Mouse (Mus musculus) liver, embryonic 16.5 days (tissue): Measurements from ENCODE around the gene Dock4. TPM values are rescaled to one million over a fixed set of nuclear protein-coding genes. Genes with fewer than 3 reads are reported as not detected.

Experiments used
- ATAC-seq: fragments of 200-750 bp; cut with Nextera tagmentation; 2 replicates; pipeline ENCODE4 v1.8.0; 2017; ENCODE audit warnings: low read depth, mild to moderate bottlenecking, moderate number of reproducible peaks, moderate library complexity
- H3K27ac ChIP-seq: fragments of 300-500 bp; sonication (generic); 2 replicates; pipeline ENCODE4 v1.5.1; 2014; ENCODE audit warnings: mild to moderate bottlenecking, low read length
- H3K27me3 ChIP-seq: fragments of 300-500 bp; sonication (generic); 2 replicates; pipeline ENCODE4 v1.6.1; 2014; ENCODE audit warnings: low read depth, low read length, mixed read lengths; ENCODE audit not compliant: control insufficient read depth, insufficient read depth
- H3K36me3 ChIP-seq: fragments of 300-500 bp; sonication (generic); 2 replicates; pipeline ENCODE4 v1.6.1; 2014; ENCODE audit warnings: mild to moderate bottlenecking; ENCODE audit not compliant: control insufficient read depth, insufficient read depth
- H3K4me1 ChIP-seq: fragments of 300-500 bp; sonication (generic); 2 replicates; pipeline ENCODE4 v1.6.1; 2014; ENCODE audit warnings: low read depth, low read length, mixed read lengths; ENCODE audit not compliant: control insufficient read depth
- H3K4me2 ChIP-seq: fragments of 300-500 bp; sonication (generic); 2 replicates; pipeline ENCODE4 v1.6.1; 2014; ENCODE audit warnings: low read depth, low read length, mixed read lengths
- H3K4me3 ChIP-seq: fragments of 300-500 bp; sonication (generic); 2 replicates; pipeline ENCODE4 v1.5.1; 2014; ENCODE audit warnings: low read depth, mild to moderate bottlenecking, low read length
- H3K9ac ChIP-seq: fragments of 300-500 bp; sonication (generic); 2 replicates; pipeline ENCODE4 v1.6.1; 2014; ENCODE audit warnings: low read depth, low read length
- H3K9me3 ChIP-seq: fragments of 300-500 bp; sonication (generic); replicated peaks from 2 replicates; pipeline ENCODE4 v1.6.1; 2016; ENCODE audit warnings: low read length; ENCODE audit not compliant: control insufficient read depth
- WGBS: fragments of 180-500 bp; shearing (Covaris S2); extraction: QIAGEN DNeasy Blood & Tissue Kit; methylation state at CpG from one replicate; pipeline ENCODE4 v1.1.7; 2014; ENCODE audit not compliant: insufficient replicate concordance; 5-methylcytosine and 5-hydroxymethylcytosine counted together
- polyA plus RNA-seq: library from polyadenylated mRNA; unstranded; fragments of >200 nt; fragmentation: Nextera tagmentation; extraction: Ambion mirVana; gene quantifications from 2 replicates; pipeline ENCODE4 v1.2.1, GENCODE M21; 2015

The Dock4 gene
- polyA plus RNA-seq, 1 experiment from 2014 or later: 1.2 TPM

DNA sequence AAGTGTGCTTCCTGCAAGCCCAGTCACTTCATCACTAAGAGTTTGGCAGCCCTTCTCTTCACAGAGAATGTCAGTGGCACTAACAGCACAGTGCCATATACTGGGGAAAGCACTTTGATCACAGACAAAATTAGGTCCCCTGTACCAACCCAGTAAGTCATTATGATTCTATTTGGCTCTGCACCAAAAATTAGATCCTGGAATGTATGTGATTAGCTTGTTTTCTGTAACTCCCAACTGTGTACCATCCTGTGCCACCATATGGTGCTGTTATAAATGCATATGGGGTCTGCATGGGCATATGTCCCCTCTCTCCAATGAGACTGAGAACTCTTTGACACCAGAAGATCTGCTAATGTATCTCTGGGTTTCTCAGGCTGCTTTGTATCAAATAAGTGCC is 382.3 kb downstream of the Dock4 start:
- Histone ChIP-seq H3K27me3 (no peaks in the 10 kb centered on the region), H3K4me1 (no peaks in the 10 kb centered on the region), H3K9ac (no peak overlapping the region), H3K4me2 (no peak overlapping the region), H3K9me3 (no peaks in the 10 kb centered on the region), H3K36me3 (no peaks in the 10 kb centered on the region), H3K4me3 (no peak overlapping the region), H3K27ac (no peak overlapping the region)
- no peak for ATAC-seq

DNA sequence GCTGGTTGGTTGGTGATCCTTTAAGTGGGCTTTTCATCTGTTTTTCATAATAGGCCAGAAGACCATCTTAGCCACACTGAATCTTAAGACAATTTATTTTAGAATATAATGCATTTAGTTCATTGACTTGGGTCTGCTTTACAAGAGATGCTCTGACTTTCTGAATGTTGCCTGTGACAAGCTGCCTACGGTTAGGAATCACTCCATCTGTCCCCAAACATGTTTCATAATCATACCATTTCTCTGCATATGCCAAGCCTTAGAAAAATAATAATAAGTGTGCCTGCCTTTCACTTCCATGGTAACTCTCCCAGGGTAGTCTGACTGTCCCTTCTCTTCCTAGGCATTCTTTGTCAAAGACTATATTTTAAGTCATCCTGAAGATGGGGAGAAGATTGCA is 383.5 kb downstream of the Dock4 start:
- no peak for ATAC-seq
- no peak overlapping the region for H3K4me2 ChIP-seq

DNA sequence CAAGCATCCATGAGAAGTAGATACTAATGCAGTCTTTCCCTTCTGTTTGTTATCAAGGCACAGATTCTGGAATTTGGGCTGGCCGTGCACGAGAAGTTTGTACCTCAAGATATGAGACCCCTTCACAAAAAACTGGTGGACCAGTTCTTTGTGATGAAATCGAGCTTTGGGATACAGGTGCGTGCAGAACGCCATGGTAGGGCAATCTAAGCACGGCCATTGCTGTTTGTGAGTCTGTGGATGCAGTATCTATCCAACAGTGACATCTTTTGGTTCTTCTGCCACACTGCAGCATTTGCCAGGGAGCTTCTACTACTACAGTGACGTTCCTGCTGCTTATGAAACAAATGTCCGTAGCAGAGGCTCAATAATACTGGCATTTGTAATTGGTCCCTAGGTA is 386.4 kb downstream of the Dock4 start:
- no peak overlapping the region for H3K27ac ChIP-seq
- 48% methylated on average over 8 of the region's 8 CpGs for WGBS
- H3K9ac ChIP-seq: no peak overlapping the region
- H3K27me3 ChIP-seq: no peaks in the 10 kb centered on the region
- H3K4me1 ChIP-seq: no peaks in the 10 kb centered on the region
- ATAC-seq: no peak
- no peak overlapping the region for H3K4me2 ChIP-seq
- H3K4me3 ChIP-seq: no peak overlapping the region
- H3K9me3 ChIP-seq: no peaks in the 10 kb centered on the region
- no peaks in the 10 kb centered on the region for H3K36me3 ChIP-seq

More for the DNA sequence above, 383.5 kb downstream of the Dock4 start:
- 63% methylated on average over 1 of the region's 1 CpGs for WGBS
- H3K9ac ChIP-seq: no peak overlapping the region
- no peaks in the 10 kb centered on the region for H3K9me3 ChIP-seq
- H3K36me3 ChIP-seq: no peaks in the 10 kb centered on the region
- H3K4me3 ChIP-seq: no peak overlapping the region
- no peaks in the 10 kb centered on the region for H3K4me1 ChIP-seq
- H3K27me3 ChIP-seq: no peaks in the 10 kb centered on the region
- no peak overlapping the region for H3K27ac ChIP-seq

DNA sequence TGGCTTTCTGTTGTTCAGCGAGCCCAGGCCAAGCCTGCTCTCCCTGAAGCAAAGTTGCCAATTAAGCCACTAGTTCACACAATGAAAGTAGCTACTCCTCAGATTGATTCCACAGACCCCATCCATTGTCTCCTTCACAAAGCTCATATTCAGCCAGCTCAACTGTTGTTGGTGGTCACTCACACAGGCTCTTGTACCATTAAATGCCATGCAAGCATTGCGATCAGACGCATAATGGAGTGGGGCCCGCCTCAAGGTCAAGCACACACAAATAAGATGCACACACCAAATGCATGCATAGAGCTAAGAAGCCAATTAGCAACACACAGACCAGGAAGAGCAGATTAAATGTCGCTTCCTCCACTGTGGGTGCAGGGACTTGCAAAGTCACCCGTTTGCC is 391.2 kb downstream of the Dock4 start:
- no peak overlapping the region for H3K27ac ChIP-seq
- H3K9ac ChIP-seq: no peak overlapping the region
- H3K9me3 ChIP-seq: no peaks in the 10 kb centered on the region
- no peaks in the 10 kb centered on the region for H3K36me3 ChIP-seq
- WGBS: 74% methylated on average over 6 of the region's 6 CpGs
- peaks cover 7% of the 10 kb centered on the region for H3K4me1 ChIP-seq
- no peaks in the 10 kb centered on the region for H3K27me3 ChIP-seq
- no peak overlapping the region for H3K4me2 ChIP-seq
- no peak overlapping the region for H3K4me3 ChIP-seq
- no peak for ATAC-seq

DNA sequence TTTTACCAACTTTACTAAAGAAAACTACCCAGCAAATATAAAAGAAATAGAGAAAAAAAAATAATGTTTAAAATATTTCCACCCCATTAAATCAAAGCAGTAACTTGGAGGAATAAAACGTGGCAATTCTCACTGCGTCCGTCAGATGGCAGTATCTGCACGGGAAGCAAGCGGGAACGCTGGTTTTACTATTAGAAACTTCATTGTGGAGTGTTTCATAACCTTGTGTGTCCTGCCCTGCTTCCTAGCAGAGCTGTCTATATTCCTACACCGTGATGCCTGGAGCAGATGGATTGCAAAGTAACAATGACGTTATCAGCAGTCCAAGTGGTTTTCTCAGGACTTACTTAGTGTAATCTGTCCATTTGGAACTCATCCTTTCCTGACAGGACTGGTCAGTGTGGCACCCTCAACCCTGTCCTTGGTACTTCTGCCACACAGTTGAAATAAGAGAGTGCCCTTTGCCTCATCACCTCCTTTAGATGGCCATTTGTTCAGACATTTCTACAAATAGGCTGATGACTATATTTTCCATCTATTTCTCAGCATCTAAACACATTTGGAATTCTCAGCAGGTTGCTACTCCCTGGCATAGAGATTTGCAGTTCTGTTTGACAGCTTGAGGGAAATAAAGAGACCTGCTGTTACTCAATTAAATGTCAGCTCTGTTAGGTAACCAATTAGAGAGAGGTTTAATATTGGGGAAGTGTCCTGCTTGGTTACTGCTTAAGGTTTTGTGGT is 392.0 kb downstream of the Dock4 start:
- Histone ChIP-seq H3K36me3 (no peaks in the 10 kb centered on the region), H3K9me3 (no peaks in the 10 kb centered on the region), H3K27ac (no peak overlapping the region), H3K4me3 (no peak overlapping the region), H3K9ac (no peak overlapping the region), H3K4me2 (no peak overlapping the region), H3K4me1 (peaks cover 15% of the 10 kb centered on the region), H3K27me3 (no peaks in the 10 kb centered on the region)
- ATAC-seq: 0 out of 2 replicates have a peak, but pooled peaks have one; percentile 23
- 3% methylated on average over 8 of the region's 8 CpGs for WGBS

DNA sequence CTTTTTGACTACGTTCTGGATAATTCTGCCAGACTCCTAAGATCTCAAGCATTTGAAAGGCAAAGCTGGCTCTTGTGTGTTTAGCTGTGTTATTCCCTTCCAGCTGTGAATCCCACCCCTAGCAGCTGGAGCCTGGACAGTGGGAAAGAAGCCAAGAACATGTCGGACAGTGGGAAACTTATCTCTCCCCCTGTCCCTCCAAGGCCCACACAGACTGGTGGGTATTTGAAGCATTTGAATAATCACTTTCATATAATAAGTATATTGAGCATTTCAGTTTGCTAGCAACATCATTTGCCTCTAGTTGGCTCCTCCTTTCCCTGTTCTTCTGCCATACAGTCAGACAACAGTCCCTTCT is 392.6 kb downstream of the Dock4 start:
- Histone ChIP-seq H3K27me3 (no peaks in the 10 kb centered on the region), H3K9me3 (no peaks in the 10 kb centered on the region), H3K4me1 (peaks cover 20% of the 10 kb centered on the region), H3K36me3 (no peaks in the 10 kb centered on the region), H3K4me2 (no peak overlapping the region), H3K9ac (no peak overlapping the region), H3K27ac (no peak overlapping the region), H3K4me3 (no peak overlapping the region)
- 74% methylated on average over 2 of the region's 2 CpGs for WGBS
- no peak for ATAC-seq

DNA sequence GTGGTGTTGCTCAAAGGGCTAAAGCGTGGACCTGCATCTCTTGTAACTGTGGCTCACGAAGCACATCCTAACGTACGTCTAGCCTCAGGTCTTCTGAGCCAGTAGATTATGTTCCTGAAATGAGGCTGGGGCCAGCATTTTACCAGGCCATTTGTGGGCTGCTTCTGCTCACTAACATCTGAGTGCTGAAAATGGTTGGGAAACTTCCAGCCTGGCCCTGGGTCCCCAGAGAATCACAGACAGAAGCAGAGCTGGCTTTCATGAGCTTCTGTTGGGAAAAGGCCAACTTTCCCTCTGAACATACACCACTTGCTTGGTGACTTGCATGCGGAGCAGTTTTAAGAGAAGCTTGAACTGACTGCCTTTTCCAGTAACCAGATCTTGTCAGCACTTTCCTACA is 393.2 kb downstream of the Dock4 start:
- H3K27ac ChIP-seq: no peak overlapping the region
- no peak for ATAC-seq
- no peaks in the 10 kb centered on the region for H3K9me3 ChIP-seq
- 73% methylated on average over 5 of the region's 5 CpGs for WGBS
- no peaks in the 10 kb centered on the region for H3K27me3 ChIP-seq
- peaks cover 26% of the 10 kb centered on the region for H3K4me1 ChIP-seq
- no peak overlapping the region for H3K4me3 ChIP-seq
- no peaks in the 10 kb centered on the region for H3K36me3 ChIP-seq
- H3K9ac ChIP-seq: no peak overlapping the region
- H3K4me2 ChIP-seq: no peak overlapping the region

DNA sequence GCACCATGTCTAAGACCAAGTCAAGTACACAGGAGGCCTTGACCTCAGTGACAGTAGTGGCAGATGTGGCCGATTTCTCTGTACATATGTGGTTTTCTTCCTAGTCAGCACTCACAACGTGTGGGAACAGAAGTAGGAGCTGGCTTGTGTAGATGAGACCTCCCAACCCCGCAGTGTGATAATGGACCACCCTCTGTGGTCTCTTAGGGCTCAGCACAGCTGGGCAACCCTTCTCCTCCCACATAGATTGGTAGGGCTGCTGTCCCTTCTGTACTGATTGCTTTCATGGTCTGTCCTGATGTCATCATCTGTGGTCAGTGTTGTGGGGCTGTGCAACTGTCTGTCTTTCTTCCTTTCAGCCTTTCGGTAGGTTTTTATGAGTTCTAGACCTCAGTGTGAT is 394.1 kb downstream of the Dock4 start:
- no peak for ATAC-seq
- no peaks in the 10 kb centered on the region for H3K36me3 ChIP-seq
- no peak overlapping the region for H3K9ac ChIP-seq
- no peak overlapping the region for H3K27ac ChIP-seq
- H3K4me3 ChIP-seq: no peak overlapping the region
- H3K9me3 ChIP-seq: no peaks in the 10 kb centered on the region
- WGBS: 47% methylated on average over 4 of the region's 4 CpGs
- H3K4me2 ChIP-seq: no peak overlapping the region
- H3K4me1 ChIP-seq: peaks cover 28% of the 10 kb centered on the region
- H3K27me3 ChIP-seq: 0 out of 2 replicates have a peak, but pooled peaks cover 3% of the 10 kb centered on the region

DNA sequence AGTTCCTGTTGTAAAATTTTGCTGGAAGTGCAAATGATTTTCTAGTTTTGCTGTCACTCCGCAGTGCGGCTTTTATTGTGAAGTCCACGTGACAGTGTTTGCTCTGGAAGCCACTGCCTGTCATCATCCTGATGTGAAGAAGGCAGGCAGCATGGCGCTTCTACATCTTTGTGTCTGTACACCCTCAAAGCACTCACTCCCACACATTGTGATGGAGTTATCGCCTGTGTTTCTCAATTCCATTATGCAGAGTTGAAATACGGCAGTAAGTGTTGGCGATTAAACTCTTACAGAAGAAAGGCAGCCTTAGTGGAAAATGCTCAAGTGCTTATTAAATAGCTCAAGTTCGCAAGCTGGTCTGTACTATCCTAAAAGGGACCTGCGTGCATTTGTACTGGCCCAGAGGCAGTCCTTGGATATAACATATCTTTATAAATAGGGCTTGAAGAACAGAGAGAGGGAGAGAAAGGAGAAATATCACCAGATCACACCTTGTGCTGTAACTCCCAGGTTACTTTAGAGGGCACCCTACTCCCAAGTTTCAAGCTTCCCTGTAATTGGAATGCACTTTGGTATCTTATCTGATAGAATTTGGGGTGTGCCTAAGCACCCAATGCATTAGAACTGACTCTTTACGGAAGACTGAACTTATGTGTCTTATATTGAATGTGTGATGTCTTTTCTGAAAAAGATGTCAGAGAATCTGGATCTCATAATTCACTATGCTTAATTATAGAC is 396.7 kb downstream of the Dock4 start:
- 74% methylated on average over 10 of the region's 10 CpGs for WGBS
- peak; percentile 81 for ATAC-seq
- 0 out of 2 replicates have a peak, but pooled peaks cover 3% of the 10 kb centered on the region for H3K27me3 ChIP-seq
- H3K36me3 ChIP-seq: no peaks in the 10 kb centered on the region
- peak overlapping the region; percentile 71 for H3K27ac ChIP-seq
- H3K4me1 ChIP-seq: peaks cover 28% of the 10 kb centered on the region
- H3K9me3 ChIP-seq: no peaks in the 10 kb centered on the region
- peak overlapping the region; percentile 14; the same call in 1 of the 2 replicates for H3K9ac ChIP-seq
- H3K4me2 ChIP-seq: peak overlapping the region; percentile 25; the same call in 1 of the 2 replicates
- no peak overlapping the region for H3K4me3 ChIP-seq
